Mouse (Mus musculus) hindbrain, embryonic 11.5 days (tissue): ENCODE measurements around the gene Phc1. TPM values are rescaled to one million over a fixed set of nuclear protein-coding genes. Genes with fewer than 3 reads are reported as not detected.

Source experiments
- ATAC-seq: fragments of 200-750 bp; cut with Nextera tagmentation; 2 replicates; pipeline ENCODE4 v1.8.0; 2017; ENCODE audit warnings: mild to moderate bottlenecking, moderate TSS enrichment, moderate library complexity; ENCODE audit not compliant: low FRiP score
- DNase-seq: peaks from one replicate; pipeline ENCODE4 v3.0.0-alpha.2; 2015; ENCODE audit warnings: low spot score
- H3K27ac ChIP-seq: fragments of 300-500 bp; sonication (generic); 2 replicates; pipeline ENCODE4 v1.5.1; 2014; ENCODE audit warnings: mild to moderate bottlenecking, low read depth, low read length
- H3K27me3 ChIP-seq: fragments of 300-500 bp; sonication (generic); 2 replicates; pipeline ENCODE4 v1.6.1; 2014; ENCODE audit warnings: mild to moderate bottlenecking, low read length, moderate library complexity, mixed read lengths; ENCODE audit not compliant: control insufficient read depth, insufficient read depth
- H3K36me3 ChIP-seq: fragments of 300-500 bp; sonication (generic); 2 replicates; pipeline ENCODE4 v1.6.1; 2014; ENCODE audit warnings: mild to moderate bottlenecking, low read length, moderate library complexity, mixed read lengths; ENCODE audit not compliant: control insufficient read depth, insufficient read depth
- H3K4me1 ChIP-seq: fragments of 300-500 bp; sonication (generic); replicated peaks from 2 replicates; pipeline ENCODE4 v1.6.1; 2014; ENCODE audit warnings: low read length, mixed read lengths; ENCODE audit not compliant: control insufficient read depth, insufficient read depth
- H3K4me2 ChIP-seq: fragments of 300-500 bp; sonication (generic); replicated peaks from 2 replicates; pipeline ENCODE4 v1.6.1; 2014; ENCODE audit warnings: mild to moderate bottlenecking, low read depth, low read length
- H3K4me3 ChIP-seq: fragments of 300-500 bp; sonication (generic); 2 replicates; pipeline ENCODE4 v1.5.1; 2014; ENCODE audit warnings: low read depth, low read length
- H3K9ac ChIP-seq: fragments of 300-500 bp; sonication (generic); 2 replicates; pipeline ENCODE4 v1.6.1; 2014; ENCODE audit warnings: low read depth, low read length
- H3K9me3 ChIP-seq: fragments of 300-500 bp; sonication (generic); 2 replicates; pipeline ENCODE4 v1.6.1; 2016; ENCODE audit warnings: low read length; ENCODE audit not compliant: control insufficient read depth
- WGBS: fragments of 180-500 bp; shearing (Covaris S2); extraction: QIAGEN DNeasy Blood & Tissue Kit; methylation state at CpG from one replicate; pipeline ENCODE4 v1.1.7; 2014; 5-methylcytosine and 5-hydroxymethylcytosine counted together
- polyA plus RNA-seq: library from polyadenylated mRNA; unstranded; fragments of >200 nt; fragmentation: Nextera tagmentation; extraction: Ambion mirVana; gene quantifications from 2 replicates; pipeline ENCODE4 v1.2.1, GENCODE M21; 2014

The Phc1 gene
- polyA plus RNA-seq, 1 experiment from 2014 or later = 36.7 TPM

- 38% methylated on average over 6 of the region's 6 CpGs for WGBS
- Histone ChIP-seq H3K4me1 (no peaks in the 10 kb centered on the region), H3K27ac (no peak overlapping the region), H3K27me3 (no peaks in the 10 kb centered on the region), H3K9ac (no peak overlapping the region), H3K36me3 (no peaks in the 10 kb centered on the region), H3K9me3 (no peaks in the 10 kb centered on the region), H3K4me3 (no peak overlapping the region), H3K4me2 (no peak overlapping the region)
- peak; percentile 88 for DNase-seq
- no peak for ATAC-seq
Measured at GRCm38 (mm10) chr6:122304355-122304754, 36.0 kb downstream of the Phc1 start.

- Histone ChIP-seq H3K27me3 (no peaks in the 10 kb centered on the region), H3K4me2 (no peak overlapping the region), H3K9me3 (no peaks in the 10 kb centered on the region), H3K4me1 (no peaks in the 10 kb centered on the region), H3K4me3 (no peak overlapping the region), H3K9ac (no peak overlapping the region), H3K27ac (no peak overlapping the region), H3K36me3 (no peaks in the 10 kb centered on the region)
- DNase-seq (no peak), ATAC-seq (no peak)
- 84% methylated on average over 9 of the region's 9 CpGs for WGBS
Measured at GRCm38 (mm10) chr6:122303526-122303925, 36.8 kb downstream of the Phc1 start.

GRCm38 (mm10) chr6:122302661-122303060 is 37.7 kb downstream of the Phc1 start:
- Histone ChIP-seq H3K9ac (no peak overlapping the region), H3K4me2 (no peak overlapping the region), H3K27me3 (no peaks in the 10 kb centered on the region), H3K4me1 (no peaks in the 10 kb centered on the region), H3K36me3 (no peaks in the 10 kb centered on the region), H3K4me3 (no peak overlapping the region), H3K9me3 (no peaks in the 10 kb centered on the region), H3K27ac (no peak overlapping the region)
- WGBS = 86% methylated on average over 4 of the region's 4 CpGs
- DNase-seq (no peak), ATAC-seq (no peak)

GRCm38 (mm10) chr6:122302121-122302520 is 38.2 kb downstream of the Phc1 start:
- no peak overlapping the region for H3K9ac ChIP-seq
- WGBS = 58% methylated on average over 1 of the region's 1 CpGs

GRCm38 (mm10) chr6:122299621-122300133 is 40.7 kb downstream of the Phc1 start:
- Histone ChIP-seq H3K27me3 (no peaks in the 10 kb centered on the region), H3K9ac (no peak overlapping the region), H3K4me1 (no peaks in the 10 kb centered on the region), H3K4me3 (no peak overlapping the region), H3K9me3 (no peaks in the 10 kb centered on the region), H3K27ac (no peak overlapping the region), H3K36me3 (no peaks in the 10 kb centered on the region), H3K4me2 (no peak overlapping the region)
- 69% methylated on average over 3 of the region's 3 CpGs for WGBS
- ATAC-seq = no peak
- DNase-seq = no peak

More at GRCm38 (mm10) chr6:122302121-122302520, 38.2 kb downstream of the Phc1 start:
- ATAC-seq = no peak
- no peak for DNase-seq
- no peak overlapping the region for H3K27ac ChIP-seq
- H3K9me3 ChIP-seq = no peaks in the 10 kb centered on the region
- H3K36me3 ChIP-seq = no peaks in the 10 kb centered on the region
- H3K4me3 ChIP-seq = no peak overlapping the region
- H3K4me2 ChIP-seq = no peak overlapping the region
- no peaks in the 10 kb centered on the region for H3K27me3 ChIP-seq
- no peaks in the 10 kb centered on the region for H3K4me1 ChIP-seq

GRCm38 (mm10) chr6:122298223-122298609 is 42.1 kb downstream of the Phc1 start:
- no peaks in the 10 kb centered on the region for H3K27me3 ChIP-seq
- H3K4me1 ChIP-seq = no peaks in the 10 kb centered on the region
- DNase-seq (no peak), ATAC-seq (peak; percentile 36)
- no peaks in the 10 kb centered on the region for H3K36me3 ChIP-seq
- no peak overlapping the region; the same call in 1 of the 2 replicates for H3K9ac ChIP-seq
- no peak overlapping the region for H3K4me3 ChIP-seq
- H3K4me2 ChIP-seq = no peak overlapping the region
- H3K9me3 ChIP-seq = no peaks in the 10 kb centered on the region
- 51% methylated on average over 4 of the region's 4 CpGs for WGBS
- H3K27ac ChIP-seq = no peak overlapping the region

GRCm38 (mm10) chr6:122297279-122298222 is 42.8 kb downstream of the Phc1 start:
- H3K27me3 ChIP-seq = no peaks in the 10 kb centered on the region
- no peaks in the 10 kb centered on the region for H3K9me3 ChIP-seq
- ATAC-seq (peak; percentile 87), DNase-seq (peak; percentile 66)
- H3K4me3 ChIP-seq = peak overlapping the region; percentile 40
- no peaks in the 10 kb centered on the region for H3K36me3 ChIP-seq
- H3K9ac ChIP-seq = peak overlapping the region; percentile 80
- WGBS = 8% methylated on average over 24 of the region's 25 CpGs
- H3K4me2 ChIP-seq = peak overlapping the region; percentile 58
- peak overlapping the region; percentile 33; the same call in 1 of the 2 replicates for H3K27ac ChIP-seq
- H3K4me1 ChIP-seq = no peaks in the 10 kb centered on the region

GRCm38 (mm10) chr6:122296918-122297278 is 43.5 kb downstream of the Phc1 start:
- Histone ChIP-seq H3K27me3 (no peaks in the 10 kb centered on the region), H3K4me1 (no peaks in the 10 kb centered on the region), H3K9ac (peak overlapping the region; percentile 80), H3K4me3 (peak overlapping the region; percentile 40), H3K36me3 (no peaks in the 10 kb centered on the region), H3K9me3 (no peaks in the 10 kb centered on the region), H3K27ac (0 out of 2 replicates have a peak overlapping the region, but pooled peaks have one; percentile 20), H3K4me2 (peak overlapping the region; percentile 58)
- WGBS = 35% methylated on average over 3 of the region's 3 CpGs
- ATAC-seq (peak; percentile 25; the same call in 1 of the 2 replicates), DNase-seq (no peak)

GRCm38 (mm10) chr6:122295242-122295641 is 45.1 kb downstream of the Phc1 start:
- Histone ChIP-seq H3K27me3 (no peaks in the 10 kb centered on the region), H3K27ac (no peak overlapping the region), H3K4me2 (no peak overlapping the region), H3K4me3 (no peak overlapping the region), H3K9ac (no peak overlapping the region), H3K9me3 (no peaks in the 10 kb centered on the region), H3K36me3 (no peaks in the 10 kb centered on the region), H3K4me1 (no peaks in the 10 kb centered on the region)
- DNase-seq (no peak), ATAC-seq (no peak)
- 59% methylated on average over 9 of the region's 9 CpGs for WGBS
